Mouse (Mus musculus) stomach, postnatal 0 days (tissue): ENCODE measurements at regions not wholly inside any gene's neighbourhood (a gene's known extent, or its start where the extent isn't known, plus 50 kb on each side); places are given as distances from the start of the nearest gene placed in this dataset.

Experiments used
- CTCF ChIP-seq: IDR thresholded peaks from 2 replicates; pipeline ENCODE4 v1.5.1; 2016; ENCODE audit warnings: antibody characterized with exemption, low read depth, mild to moderate bottlenecking, moderate library complexity
- EP300 ChIP-seq: optimal IDR thresholded peaks from 2 replicates; pipeline ENCODE3; 2016; ENCODE audit warnings: antibody characterized with exemption

GRCm38 (mm10) chr13:69410359-69410758 lies 123.2 kb upstream of the Nsun2 start:
- no peak for TF ChIP-seq CTCF
- no peak for TF ChIP-seq EP300
